Mouse (Mus musculus) hematopoietic stem cell, adult 5-6 weeks (primary cell): ENCODE data around the gene Tnfrsf4. TPM values are rescaled to one million over a fixed set of nuclear protein-coding genes. Genes with fewer than 3 reads are reported as not detected.

Experiments used
- ATAC-seq, 2 experiments: fragments of 125-278 bp in 1 of 2; replicated peaks in 1 of 2; 2 replicates each; pipeline ENCODE4 v1.8.0; 2016 to 2017; ENCODE audit warnings: inconsistent platforms in 2 of 2, mild to moderate bottlenecking in 2 of 2, moderate number of reproducible peaks in 2 of 2, low read depth in 1 of 2, moderate TSS enrichment in 1 of 2; ENCODE audit not compliant: low FRiP score in 2 of 2, poor library complexity in 2 of 2, severe bottlenecking in 2 of 2, insufficient read depth in 1 of 2, low TSS enrichment in 1 of 2
- total RNA-seq: library from RNA; stranded (forward); fragments of 172-1452, 232-1000 nt; gene quantifications from 2 replicates; pipeline ENCODE4 v1.2.3, GENCODE M21; 2017

Tnfrsf4 gene
- total RNA-seq = 2.3 and 6.6 TPM in 2 replicates

DNA sequence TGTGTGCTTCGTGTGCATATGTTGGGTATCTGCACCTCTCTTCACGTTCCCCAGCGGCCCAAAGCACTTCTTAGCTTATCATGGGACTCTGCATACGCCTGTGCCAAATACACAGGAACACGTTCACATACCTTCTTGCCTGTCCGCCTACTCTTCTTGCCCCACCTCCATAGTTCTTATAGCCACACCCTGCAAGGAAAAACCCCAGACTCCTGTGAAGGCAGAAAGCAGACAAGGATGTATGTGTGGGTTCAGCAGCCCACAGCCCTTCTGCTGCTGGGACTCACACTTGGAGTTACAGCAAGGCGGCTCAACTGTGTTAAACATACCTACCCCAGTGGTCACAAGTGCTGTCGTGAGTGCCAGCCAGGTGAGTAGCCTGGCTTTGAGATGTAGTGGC lies at the start of gene Tnfrsf4:
Gene Tnfrsf4, plus strand, starts transcription at position 207 of the 400 bp plus-strand sequence.
- no peak for ATAC-seq

DNA sequence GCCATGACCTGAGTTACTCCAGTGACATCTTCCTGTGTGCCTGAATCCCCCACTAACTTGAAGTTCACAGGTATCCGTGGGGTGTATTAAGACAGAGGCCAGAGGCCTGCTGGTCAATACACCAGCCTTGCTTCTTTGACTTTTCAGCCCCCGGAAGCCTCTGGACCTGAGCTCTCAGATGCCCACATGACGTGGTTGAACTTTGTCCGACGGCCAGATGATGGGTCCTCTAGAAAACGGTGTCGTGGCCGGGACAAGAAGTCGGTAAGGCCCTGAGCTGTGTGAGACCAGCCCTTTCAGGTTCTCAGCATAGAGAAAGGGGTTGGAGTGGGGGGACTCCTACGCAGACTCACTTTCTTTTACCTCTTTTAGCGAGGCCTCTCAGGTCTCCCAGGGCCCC lies 49.2 kb upstream of the Tnfrsf4 start:
- ATAC-seq = no peak

DNA sequence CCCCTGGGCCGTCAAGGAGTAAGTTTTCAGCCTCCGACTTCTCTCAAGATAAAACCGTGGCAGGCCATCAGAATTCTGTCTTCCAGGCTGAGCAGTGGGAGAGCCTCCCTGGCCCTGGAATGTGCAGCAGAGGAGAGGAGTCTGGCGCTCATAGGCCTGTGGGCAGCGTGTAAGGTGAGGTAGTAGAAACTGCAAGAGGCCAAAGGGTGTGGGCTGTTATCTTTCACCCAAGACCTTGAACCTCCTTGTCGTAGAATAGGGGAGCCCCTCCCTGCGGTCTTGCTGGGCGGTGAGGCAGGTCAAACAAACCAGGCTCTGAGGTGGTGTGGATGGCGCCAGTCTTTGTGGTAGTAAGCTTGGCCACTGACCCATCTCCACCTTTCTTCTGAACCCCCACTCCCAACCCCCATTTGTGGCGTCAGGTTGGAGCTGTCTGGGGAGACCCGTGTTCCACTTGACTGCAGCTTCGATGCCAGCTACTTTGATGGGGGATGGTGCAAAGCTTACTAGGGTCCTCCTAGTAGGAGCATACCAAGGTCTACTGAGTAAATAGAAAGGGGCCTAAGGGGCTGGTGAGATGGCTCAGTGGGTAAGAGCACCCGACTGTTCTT lies 44.5 kb upstream of the Tnfrsf4 start:
- ATAC-seq = no peak

DNA sequence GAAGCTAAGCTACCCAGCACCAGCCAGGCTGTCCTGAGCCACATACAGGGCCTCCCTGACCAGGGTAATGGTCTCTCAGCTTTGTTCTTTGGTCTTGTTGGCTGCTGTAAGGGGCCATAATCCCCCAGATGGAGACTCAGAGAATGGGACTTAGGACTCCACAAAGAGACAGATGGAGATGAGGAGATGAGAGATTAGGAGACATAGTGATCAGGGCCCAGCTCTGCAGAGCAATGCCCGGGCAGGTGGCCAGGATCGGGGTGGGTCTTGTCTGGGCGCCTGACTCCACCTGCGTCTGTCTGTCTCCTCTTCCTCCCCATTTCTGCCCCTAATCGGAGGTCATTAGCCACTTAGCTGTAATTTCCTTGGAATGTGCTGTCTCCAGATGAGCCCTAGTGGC lies 43.4 kb upstream of the Tnfrsf4 start:
- no peak for ATAC-seq

DNA sequence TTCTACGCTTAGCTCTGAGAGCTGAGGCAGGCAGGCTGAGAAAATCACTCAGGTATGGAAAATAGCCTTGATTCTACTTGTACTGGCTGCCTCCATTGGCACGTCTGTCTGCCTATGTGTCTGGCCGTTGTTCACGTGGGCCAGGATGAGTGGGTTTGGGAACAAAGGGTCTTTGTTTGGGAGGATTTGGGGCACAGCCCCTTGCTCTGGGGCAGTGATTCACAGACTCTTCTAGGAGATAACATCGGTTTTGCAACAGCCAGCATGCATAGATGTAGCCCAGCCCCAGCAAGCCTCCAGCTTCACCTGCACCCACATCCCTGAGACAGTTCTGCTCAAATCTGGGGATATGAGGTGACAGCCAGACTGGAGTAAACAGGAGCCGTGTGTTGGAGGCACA lies 41.0 kb upstream of the Tnfrsf4 start:
- ATAC-seq = no peak

DNA sequence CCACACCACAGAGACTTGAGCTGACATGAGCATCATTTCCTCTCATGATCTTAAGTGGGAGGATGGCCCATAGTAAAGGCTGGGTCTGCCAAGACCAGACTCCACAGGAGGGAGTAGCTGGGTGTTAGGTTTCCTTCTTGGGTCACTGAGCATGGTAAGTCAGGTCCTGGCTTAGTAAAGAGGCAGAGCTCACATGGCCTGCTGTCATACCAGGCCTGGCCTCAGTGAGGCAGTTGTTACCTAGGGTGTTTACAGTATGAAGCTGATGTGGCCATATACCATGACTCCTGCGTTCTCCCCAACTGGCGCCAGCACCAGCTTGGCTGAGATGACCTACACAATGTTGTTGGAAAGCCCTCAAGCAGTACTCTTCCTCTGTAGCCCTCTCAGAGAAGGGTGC lies 40.4 kb upstream of the Tnfrsf4 start:
- no peak for ATAC-seq

DNA sequence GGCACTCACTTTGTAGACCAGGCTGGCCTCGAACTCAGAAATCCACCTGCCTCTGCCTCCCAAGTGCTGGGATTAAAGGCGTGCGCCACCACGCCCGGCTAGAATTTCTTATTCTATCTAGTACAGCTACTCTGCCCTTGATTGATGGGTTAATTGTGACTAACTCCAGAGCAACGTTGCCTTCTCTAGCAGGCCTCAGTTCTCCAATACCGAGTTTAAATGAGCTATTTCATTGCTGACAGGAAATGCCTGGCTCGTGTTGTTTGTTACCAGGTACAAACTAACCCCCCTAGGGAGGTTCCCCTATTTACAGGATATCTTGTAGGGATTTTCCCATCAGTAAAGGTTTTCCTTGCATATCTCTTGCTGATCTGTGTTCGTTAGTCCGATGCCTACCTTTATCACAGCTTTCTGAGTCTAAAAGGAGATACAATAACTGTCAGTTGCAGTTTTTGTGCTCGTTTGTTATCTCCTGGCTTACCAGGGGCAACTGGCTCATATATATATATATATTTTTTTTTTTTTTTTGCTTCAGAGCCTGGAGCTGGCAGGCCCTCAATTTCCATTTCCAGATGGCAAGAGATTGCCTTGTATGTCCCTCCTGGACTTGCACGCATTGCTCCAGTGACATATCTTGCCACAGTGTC lies 32.1 kb upstream of the Tnfrsf4 start:
- ATAC-seq = no peak

DNA sequence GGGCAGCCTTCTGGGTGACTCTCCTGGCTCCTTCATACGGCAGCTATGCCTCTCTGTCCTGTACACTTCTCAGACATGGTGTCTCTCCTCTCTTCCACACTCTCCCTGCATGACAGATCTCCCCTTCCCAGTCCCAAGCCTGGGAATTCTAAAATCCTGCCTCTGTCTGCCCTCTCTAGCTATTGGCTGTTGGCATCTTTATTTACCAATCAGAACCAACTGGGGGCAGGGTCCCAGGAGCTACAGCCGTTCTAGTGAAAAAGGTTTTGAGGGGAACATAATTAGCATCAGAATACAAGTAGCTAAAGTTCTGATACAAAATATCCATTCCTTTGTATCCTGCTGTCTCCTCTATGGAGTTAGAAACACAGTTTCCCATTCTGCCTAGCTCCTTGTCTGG lies 29.9 kb upstream of the Tnfrsf4 start:
- ATAC-seq = no peak

DNA sequence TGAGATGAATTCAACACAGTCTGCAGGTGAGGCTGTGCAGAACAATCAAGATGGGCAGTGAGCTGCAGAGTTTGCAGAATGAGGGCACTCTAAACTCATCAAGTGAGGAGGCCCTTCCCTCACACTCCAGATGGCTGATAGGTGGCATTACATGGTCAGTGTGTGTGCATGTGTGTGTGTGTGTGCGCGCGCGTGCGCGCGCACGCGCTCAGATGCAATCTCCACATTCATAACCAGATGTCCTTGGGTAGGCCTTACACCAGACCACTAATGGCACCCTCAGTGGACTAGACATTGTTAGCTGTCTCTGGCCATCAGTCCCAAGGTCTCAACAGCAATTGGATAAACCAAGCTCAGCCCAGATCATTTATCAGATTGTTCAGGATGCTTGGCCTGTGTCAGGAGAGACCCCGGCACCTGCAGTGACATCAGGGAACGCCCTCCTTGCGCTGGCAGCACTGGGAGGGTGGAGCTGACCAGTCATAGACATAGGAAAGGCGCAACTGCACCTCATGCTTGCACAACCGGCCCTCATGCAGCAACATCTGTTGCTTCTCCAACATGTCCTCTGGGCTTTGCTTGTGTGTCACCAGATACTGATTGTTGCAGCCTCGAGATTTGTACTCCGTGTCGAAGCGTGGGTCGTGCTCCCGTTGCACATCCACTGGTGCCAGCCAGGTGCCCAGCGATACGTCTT lies 22.3 kb upstream of the Tnfrsf4 start:
- ATAC-seq = peak in 1 of 2 experiments; percentile 20; a peak in 1 of 4 replicates

DNA sequence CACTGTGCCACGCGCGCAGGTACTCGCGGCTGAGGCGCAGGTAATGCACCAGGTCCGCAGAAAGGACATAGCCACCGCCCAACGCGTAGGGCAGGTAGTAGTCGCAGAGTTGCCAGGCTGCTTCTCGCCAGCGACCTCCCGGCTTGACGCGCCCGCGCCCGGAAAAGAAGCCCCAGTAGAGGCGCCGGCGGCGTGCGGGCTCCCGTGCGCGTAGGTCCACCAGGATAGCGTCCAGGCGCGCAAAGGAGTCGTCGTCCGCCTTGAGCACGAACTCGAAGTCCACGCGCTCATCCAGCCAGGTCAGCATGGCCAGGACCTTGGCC lies 21.8 kb upstream of the Tnfrsf4 start:
- no peak for ATAC-seq

DNA sequence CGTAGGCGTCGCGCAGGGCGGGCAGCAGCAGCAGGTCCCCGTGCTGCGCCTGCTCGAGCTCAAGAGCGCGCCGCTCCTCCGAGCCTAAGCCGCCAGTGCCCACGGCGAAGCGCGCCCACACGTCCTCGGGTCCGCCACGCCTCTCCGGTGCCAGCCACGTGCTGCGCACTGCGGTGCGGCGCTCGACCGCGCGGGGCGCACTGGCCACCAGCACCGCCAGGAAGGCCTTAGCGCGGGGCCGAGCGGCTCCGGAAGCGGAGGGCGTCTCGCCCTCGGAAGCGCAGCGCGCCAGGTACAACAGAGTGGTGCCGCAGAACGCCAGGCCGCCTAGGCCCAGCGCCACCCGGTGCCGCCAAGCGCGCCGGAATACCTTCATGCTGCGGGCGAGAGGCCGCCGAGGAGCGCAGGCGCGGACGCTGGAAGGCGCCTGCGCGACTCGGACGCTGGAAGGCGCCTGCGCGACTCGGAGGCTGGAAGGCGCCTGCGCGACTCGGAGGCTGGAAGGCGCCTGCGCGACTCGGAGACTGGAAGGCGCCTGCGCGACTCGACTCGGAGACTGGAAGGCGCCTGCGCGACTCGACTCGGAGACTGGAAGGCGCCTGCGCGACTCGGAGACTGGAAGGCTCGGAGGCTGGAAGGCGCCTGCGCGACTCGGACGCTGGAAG lies 21.3 kb upstream of the Tnfrsf4 start, which contains the start of the genes B3galt6 and Sdf4:
Gene B3galt6, minus strand, starts transcription at position 409 of the 665 bp plus-strand sequence.
Gene Sdf4, plus strand, starts transcription at position 632 of the 665 bp plus-strand sequence.
- ATAC-seq = peak; percentile 77 to 78

DNA sequence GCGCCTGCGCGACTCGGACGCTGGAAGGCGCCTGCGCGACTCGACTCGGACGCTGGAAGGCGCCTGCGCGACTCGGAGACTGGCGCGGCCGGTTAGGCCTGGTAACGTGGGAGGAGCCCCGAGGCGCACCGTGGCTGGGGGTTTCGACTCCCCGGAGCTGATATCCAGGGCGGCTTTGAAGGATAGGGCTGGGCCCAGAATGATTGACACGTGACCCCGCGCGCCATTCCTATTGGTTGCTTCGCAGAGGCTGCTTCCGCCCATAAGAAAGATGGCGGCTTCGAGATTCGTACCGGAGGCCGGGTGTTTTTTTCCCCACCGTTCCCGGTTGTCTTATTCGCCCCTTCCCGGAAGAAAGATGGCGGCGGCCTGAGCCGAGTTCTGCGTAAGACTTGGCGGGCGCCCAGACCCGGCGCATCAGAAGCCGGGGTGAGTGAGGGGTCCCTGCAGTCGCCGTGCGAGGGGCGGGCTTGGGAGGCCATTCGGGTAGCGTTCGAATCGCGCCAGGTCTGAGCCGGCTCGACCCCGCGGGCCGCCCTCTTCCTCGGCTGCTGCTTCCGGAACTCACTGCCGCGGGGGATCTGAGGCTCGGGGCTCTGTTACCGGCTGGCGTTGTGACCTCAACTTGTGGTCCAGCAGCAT lies 20.6 kb upstream of the Tnfrsf4 start:
- peak; percentile 66 to 79 for ATAC-seq

DNA sequence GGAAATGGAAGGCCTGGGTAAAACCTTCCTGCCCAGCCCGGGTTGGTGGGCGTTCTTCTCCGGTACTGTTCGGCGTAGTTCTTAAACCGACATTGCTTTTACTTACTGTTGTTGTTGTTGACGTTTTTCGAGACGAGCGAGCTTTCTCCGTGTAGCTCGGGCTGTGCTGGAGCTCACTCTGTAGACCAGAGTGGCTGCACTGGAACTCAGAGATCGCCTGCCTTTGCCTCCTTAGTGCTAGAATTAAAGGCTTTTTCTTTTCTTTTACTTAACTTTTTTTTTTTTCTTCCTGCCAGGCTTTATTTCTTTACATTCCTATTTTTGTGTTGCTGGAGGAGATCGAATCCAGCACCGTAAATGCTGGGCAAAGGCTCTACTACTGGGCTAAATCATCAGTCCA lies 20.0 kb upstream of the Tnfrsf4 start:
- ATAC-seq = no peak

DNA sequence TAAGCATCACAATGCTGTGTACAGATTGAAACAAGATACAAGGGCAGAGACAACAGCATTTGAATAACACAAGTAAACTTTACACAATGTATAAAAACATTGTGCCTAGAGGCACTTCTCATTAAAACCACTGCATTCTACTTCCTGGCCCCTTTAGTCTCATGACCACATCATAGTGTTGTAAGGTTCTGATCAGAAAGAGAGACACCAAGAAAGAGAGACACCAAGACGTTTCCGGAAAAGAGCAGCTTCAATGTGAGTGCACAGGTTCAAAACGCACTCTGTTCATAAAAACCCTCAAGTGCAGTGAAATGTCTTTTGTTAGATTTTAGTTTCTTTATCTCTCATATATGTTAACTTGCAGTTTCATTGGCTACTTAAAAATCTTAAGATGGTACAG lies 9.5 kb upstream of the Tnfrsf4 start:
- no peak for ATAC-seq

DNA sequence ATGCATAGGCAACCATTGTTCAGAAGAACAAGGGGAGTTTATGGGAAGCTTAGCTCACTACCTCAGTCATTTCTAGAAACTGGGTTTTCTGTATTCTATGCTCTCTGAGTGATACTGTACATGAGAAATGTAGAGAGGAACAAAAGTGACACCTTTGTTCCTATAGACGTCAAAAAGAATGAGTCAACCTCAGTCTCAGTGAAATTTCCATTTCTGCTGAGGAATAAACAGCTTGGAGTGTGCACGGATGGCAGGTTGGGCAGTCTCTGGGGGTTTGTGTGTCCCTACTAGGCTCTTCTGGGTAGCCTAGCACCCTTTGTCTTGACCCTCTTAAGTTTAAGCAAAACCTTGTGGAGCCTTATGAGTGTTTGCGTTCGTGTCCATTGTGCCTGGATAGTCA lies 5.3 kb upstream of the Tnfrsf4 start:
- ATAC-seq = no peak

DNA sequence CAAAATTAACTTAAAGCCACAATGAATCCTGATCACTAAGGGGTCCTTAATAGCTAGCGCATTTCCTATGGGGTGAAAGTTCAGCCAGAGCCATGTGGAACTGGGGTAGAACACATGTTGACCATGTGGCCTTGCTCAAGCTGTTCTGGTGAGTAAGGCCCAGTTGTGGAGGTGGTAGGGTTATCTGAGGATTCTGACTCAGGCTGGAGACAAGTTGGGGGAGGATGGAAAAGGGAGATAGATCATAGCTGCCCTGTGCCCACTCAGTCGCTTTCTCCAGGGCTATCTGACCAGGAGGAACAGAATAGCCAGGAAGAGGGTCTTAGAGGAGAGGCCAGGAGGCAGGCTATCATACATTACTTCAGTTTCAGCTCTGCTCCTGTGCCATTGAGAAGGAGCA lies 793 bp downstream of the Tnfrsf4 start:
- ATAC-seq = no peak

DNA sequence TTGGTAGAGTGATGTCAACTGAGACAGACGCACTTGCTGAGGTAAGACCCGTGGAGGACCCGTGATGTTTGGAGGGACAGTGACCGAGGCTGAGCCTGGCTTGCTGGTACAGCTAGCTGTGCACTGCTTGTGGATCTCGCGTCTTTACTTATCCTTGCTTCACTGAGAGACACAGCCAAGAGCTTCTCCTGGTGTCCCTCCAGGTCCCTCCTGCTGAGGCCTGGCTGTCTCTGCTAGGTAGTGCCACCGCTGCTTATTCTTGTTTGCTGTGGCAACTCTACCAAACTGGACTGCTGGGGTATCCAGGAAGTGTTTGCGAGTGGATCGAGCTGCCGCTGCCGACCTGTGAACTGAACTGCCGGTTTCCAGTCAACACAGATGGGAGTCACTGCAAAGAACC lies 6.1 kb downstream of the Tnfrsf4 start:
- ATAC-seq = no peak

DNA sequence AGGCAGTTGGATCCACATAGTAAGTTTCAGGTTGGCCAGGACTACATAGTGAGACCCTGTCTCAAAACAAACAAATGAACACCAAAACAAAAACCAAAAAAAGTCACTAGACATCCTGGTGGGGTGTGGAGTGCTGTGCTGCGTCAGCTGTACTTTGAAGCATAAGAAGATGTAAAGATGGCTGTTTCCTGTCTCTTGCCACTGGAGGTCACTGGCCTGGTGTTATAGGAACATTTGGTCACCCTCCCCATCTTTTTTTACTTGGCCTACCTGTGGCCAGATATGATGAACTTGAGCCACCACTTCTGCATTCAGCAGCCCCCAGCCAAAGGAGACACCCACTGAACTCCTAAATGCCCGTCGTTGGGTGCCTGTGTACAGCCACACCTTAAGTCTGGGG lies 7.7 kb downstream of the Tnfrsf4 start:
- ATAC-seq = no peak
